Mouse (Mus musculus) MEL (cell line): Measurements from ENCODE around the gene Nid1.

Experiments
- CTCF ChIP-seq, 3 experiments: IDR thresholded peaks in 2 of 3; conservative IDR thresholded peaks in 1 of 3; 2 replicates each; pipeline ENCODE4 v1.5.1; 2011 to 2012; ENCODE audit warnings: low read length in 3 of 3, low read depth in 2 of 3, mild to moderate bottlenecking in 2 of 3, improper control_type of control experiment in 1 of 3, inconsistent platforms in 1 of 3, mixed read lengths in 1 of 3, moderate library complexity in 1 of 3; ENCODE audit not compliant: control insufficient read depth in 1 of 3, insufficient read depth in 1 of 3, poor library complexity in 1 of 3, severe bottlenecking in 1 of 3
- EP300 ChIP-seq, 2 experiments: IDR thresholded peaks; 2 replicates each; pipeline ENCODE4 v1.6.1; 2011; ENCODE audit warnings: improper control_type of control experiment in 2 of 2, low read length in 2 of 2, low read depth in 1 of 2, mild to moderate bottlenecking in 1 of 2
- ETS1 ChIP-seq: IDR thresholded peaks from 2 replicates; pipeline ENCODE4 v1.6.1; 2012; ENCODE audit warnings: low read depth, mild to moderate bottlenecking, inconsistent platforms, low read length, improper control_type of control experiment, moderate library complexity
- JUND ChIP-seq: IDR thresholded peaks from 2 replicates; pipeline ENCODE4 v1.6.1; 2011; ENCODE audit warnings: low read depth, mild to moderate bottlenecking, improper control_type of control experiment, low read length
- SMC3 ChIP-seq: IDR thresholded peaks from 2 replicates; pipeline ENCODE4 v1.6.1; 2011; ENCODE audit warnings: low read depth, low read length, improper control_type of control experiment
- TAL1 ChIP-seq: IDR thresholded peaks from 2 replicates; pipeline ENCODE4 v1.6.1; 2012; ENCODE audit warnings: mild to moderate bottlenecking, inconsistent platforms, low read length, moderate library complexity, mixed read lengths

DNA sequence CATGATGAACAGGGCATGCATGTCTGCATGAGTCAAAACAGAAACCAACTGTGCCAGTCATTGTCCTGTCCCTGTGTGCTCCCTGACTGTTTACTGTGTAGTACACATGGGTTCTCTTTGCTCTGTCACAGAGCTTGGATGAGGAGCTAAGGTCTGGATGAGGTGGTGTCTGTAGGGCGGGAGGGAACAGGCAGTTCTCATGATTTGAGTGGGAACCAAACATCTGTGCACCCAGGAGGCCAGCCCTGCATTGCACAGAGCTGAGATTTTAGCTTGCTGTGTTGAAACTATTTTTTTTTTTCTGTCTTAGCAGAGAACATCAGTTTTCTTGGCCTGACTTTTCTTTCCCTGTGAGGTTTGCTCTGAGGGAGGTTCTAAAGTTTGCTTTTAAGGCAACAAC, 50.5 kb downstream of the Nid1 start:
- TF ChIP-seq TAL1 (no peak), SMC3 (no peak), CTCF (IDR thresholded peaks at IDR 0.05 in 2 of 3, conservative IDR thresholded peaks at IDR 0.05 in 1 of 3; ENCODE audit: control insufficient read depth in 1 of 3, insufficient read depth in 1 of 3, low read depth in 2 of 3, low read length in 3 of 3, poor library complexity in 1 of 3, severe bottlenecking in 1 of 3) (no peak), ETS1 (no peak), EP300 (IDR thresholded peaks at IDR 0.05; ENCODE audit: low read depth in 1 of 2, low read length in 2 of 2) (no peak), JUND (no peak)
